Mouse (Mus musculus) lung, postnatal 0 days (tissue): ENCODE measurements at regions not wholly inside any gene's neighbourhood (a gene's known extent, or its start where the extent isn't known, plus 50 kb on each side); places are given as distances from the start of the nearest gene placed in this dataset.

ENCODE experiments used
- ATAC-seq: fragments of 200-750 bp; cut with Nextera tagmentation; 2 replicates; pipeline ENCODE4 v1.8.0; 2017; ENCODE audit warnings: moderate library complexity
- DNase-seq: peaks from one replicate; pipeline ENCODE4 v3.0.0-alpha.2; 2016; ENCODE audit warnings: low spot score
- H3K27ac ChIP-seq: fragments of 300-500 bp; sonication (generic); 2 replicates; pipeline ENCODE4 v1.5.1; 2014; ENCODE audit warnings: antibody characterized with exemption, mild to moderate bottlenecking, low read length, mixed read lengths
- H3K27me3 ChIP-seq: fragments of 300-500 bp; sonication (generic); replicated peaks from 2 replicates; pipeline ENCODE4 v1.6.1; 2014; ENCODE audit warnings: low read length, mixed read lengths; ENCODE audit not compliant: insufficient read depth
- H3K36me3 ChIP-seq: fragments of 300-500 bp; sonication (generic); 2 replicates; pipeline ENCODE4 v1.6.1; 2014; ENCODE audit warnings: low read length, mixed read lengths; ENCODE audit not compliant: insufficient read depth
- H3K4me1 ChIP-seq: fragments of 300-500 bp; sonication (generic); 2 replicates; pipeline ENCODE4 v1.6.1; 2014; ENCODE audit warnings: antibody characterized with exemption, low read depth, low read length, mixed read lengths; ENCODE audit not compliant: insufficient read depth
- H3K4me2 ChIP-seq: fragments of 300-500 bp; sonication (generic); replicated peaks from 2 replicates; pipeline ENCODE4 v1.6.1; 2014; ENCODE audit warnings: low read depth, mild to moderate bottlenecking, low read length, moderate library complexity, mixed read lengths
- H3K4me3 ChIP-seq: fragments of 300-500 bp; sonication (generic); 2 replicates; pipeline ENCODE4 v1.5.1; 2014; ENCODE audit warnings: low read depth, low read length
- H3K9ac ChIP-seq: fragments of 300-500 bp; sonication (generic); replicated peaks from 2 replicates; pipeline ENCODE4 v1.6.1; 2014; ENCODE audit warnings: low read depth, mild to moderate bottlenecking
- H3K9me3 ChIP-seq: fragments of 300-500 bp; sonication (generic); 2 replicates; pipeline ENCODE4 v1.6.1; 2016; ENCODE audit warnings: low read length, mixed read lengths
- CTCF ChIP-seq: IDR thresholded peaks from 2 replicates; pipeline ENCODE4 v1.5.1; 2016; ENCODE audit warnings: antibody characterized with exemption, mild to moderate bottlenecking
- EP300 ChIP-seq: IDR thresholded peaks from 2 replicates; pipeline ENCODE4 v1.6.1; 2016; ENCODE audit warnings: antibody characterized with exemption, mild to moderate bottlenecking, control low read depth
- WGBS: fragments of 180-500 bp; shearing (Covaris S2); extraction: QIAGEN DNeasy Blood & Tissue Kit; methylation state at CpG from one replicate; pipeline ENCODE4 v1.1.7; 2014; 5-methylcytosine and 5-hydroxymethylcytosine counted together

- Histone ChIP-seq H3K4me1 (no peaks in the 10 kb centered on the region), H3K4me2 (no peak overlapping the region), H3K9ac (no peak overlapping the region), H3K4me3 (no peak overlapping the region), H3K27me3 (no peaks in the 10 kb centered on the region), H3K36me3 (no peaks in the 10 kb centered on the region), H3K9me3 (no peaks in the 10 kb centered on the region), H3K27ac (no peak overlapping the region)
- 84% methylated on average over 2 of the region's 2 CpGs for WGBS
- no peak for ATAC-seq
- no peak for DNase-seq
- TF ChIP-seq EP300: no peak
- TF ChIP-seq CTCF: no peak
These were observed 533.4 kb upstream of the Nrp1 start for GRCm38 (mm10) chr8:127825041-127825440.

- Histone ChIP-seq H3K4me3 (no peak overlapping the region), H3K27me3 (no peaks in the 10 kb centered on the region), H3K4me1 (no peaks in the 10 kb centered on the region), H3K36me3 (no peaks in the 10 kb centered on the region), H3K4me2 (no peak overlapping the region), H3K27ac (no peak overlapping the region), H3K9ac (no peak overlapping the region), H3K9me3 (no peaks in the 10 kb centered on the region)
- ATAC-seq (no peak), DNase-seq (no peak)
- WGBS: 53% methylated on average over 5 of the region's 5 CpGs
- TF ChIP-seq EP300 (no peak), CTCF (no peak)
These were observed 530.6 kb upstream of the Nrp1 start for GRCm38 (mm10) chr8:127827826-127828225.

DNA sequence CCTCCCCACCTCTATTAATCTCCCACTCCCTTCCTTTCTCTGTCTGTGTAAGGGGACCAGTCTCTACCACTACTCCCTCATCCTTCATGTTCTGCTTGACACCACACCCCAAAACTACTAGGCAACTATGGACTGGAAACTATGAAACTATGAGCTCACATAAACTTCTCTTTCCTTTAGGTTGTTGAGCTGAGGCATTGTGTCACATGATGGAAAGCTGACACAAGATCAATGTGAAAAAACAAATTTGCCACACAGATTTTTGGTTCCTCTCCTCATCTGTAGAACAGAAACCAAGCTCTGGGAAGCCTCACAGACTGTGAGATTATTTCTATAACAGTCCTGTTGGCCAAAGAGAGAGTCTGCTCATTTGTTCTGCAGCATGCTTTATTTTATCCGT, 528.7 kb upstream of the Nrp1 start:
- no peak overlapping the region for H3K9ac ChIP-seq
- H3K4me2 ChIP-seq: no peak overlapping the region
- DNase-seq (no peak), ATAC-seq (no peak)
- WGBS: 64% methylated on average over 1 of the region's 1 CpGs
- TF ChIP-seq EP300: no peak
- TF ChIP-seq CTCF: no peak
- H3K27me3 ChIP-seq: no peaks in the 10 kb centered on the region
- no peak overlapping the region for H3K27ac ChIP-seq
- H3K4me3 ChIP-seq: no peak overlapping the region
- H3K9me3 ChIP-seq: no peaks in the 10 kb centered on the region
- no peaks in the 10 kb centered on the region for H3K4me1 ChIP-seq
- H3K36me3 ChIP-seq: no peaks in the 10 kb centered on the region

DNA sequence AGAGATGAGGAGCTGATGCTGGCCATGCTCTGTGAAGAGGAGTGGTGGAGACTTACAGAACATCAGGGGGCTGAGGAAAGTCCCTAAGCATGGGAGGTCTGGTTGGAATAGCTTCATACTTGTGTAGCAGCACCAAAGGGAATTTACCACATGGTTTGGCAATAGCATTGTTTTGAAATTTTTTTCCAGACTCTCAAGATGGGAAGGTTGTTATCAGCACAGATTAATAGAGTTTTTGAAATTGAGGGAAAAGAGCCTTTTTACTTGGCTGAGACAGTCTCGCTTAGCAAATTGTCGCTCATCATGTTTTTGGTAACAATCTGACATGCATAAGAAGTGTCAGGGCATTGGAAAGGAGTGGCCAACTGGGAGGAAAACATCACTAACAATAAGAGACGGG, 524.4 kb upstream of the Nrp1 start:
- DNase-seq (peak; percentile 82), ATAC-seq (peak; percentile 71)
- H3K27ac ChIP-seq: no peak overlapping the region
- no peaks in the 10 kb centered on the region for H3K4me1 ChIP-seq
- H3K4me2 ChIP-seq: no peak overlapping the region
- TF ChIP-seq CTCF: no peak
- peak; percentile 41 for TF ChIP-seq EP300
- no peaks in the 10 kb centered on the region for H3K9me3 ChIP-seq
- 62% methylated on average over 3 of the region's 3 CpGs for WGBS
- H3K36me3 ChIP-seq: no peaks in the 10 kb centered on the region
- H3K4me3 ChIP-seq: no peak overlapping the region
- no peak overlapping the region for H3K9ac ChIP-seq
- H3K27me3 ChIP-seq: no peaks in the 10 kb centered on the region

- no peak for ATAC-seq
- WGBS: 70% methylated on average over 6 of the region's 6 CpGs
- Histone ChIP-seq H3K36me3 (no peaks in the 10 kb centered on the region), H3K4me1 (no peaks in the 10 kb centered on the region), H3K9ac (no peak overlapping the region), H3K4me2 (no peak overlapping the region), H3K9me3 (no peaks in the 10 kb centered on the region), H3K27me3 (no peaks in the 10 kb centered on the region), H3K27ac (no peak overlapping the region), H3K4me3 (no peak overlapping the region)
- peak; percentile 32 for DNase-seq
- TF ChIP-seq CTCF (peak; percentile 22; the same call in 1 of the 2 replicates), EP300 (no peak)
These were observed 521.8 kb upstream of the Nrp1 start for GRCm38 (mm10) chr8:127836410-127837206.

GRCm38 (mm10) chr8:127838311-127838710, 520.1 kb upstream of the Nrp1 start:
- DNase-seq (peak; percentile 36), ATAC-seq (peak; percentile 17; the same call in 1 of the 2 replicates)
- no peak overlapping the region for H3K4me2 ChIP-seq
- no peaks in the 10 kb centered on the region for H3K27me3 ChIP-seq
- no peak overlapping the region for H3K27ac ChIP-seq
- no peak overlapping the region for H3K4me3 ChIP-seq
- TF ChIP-seq EP300 (no peak), CTCF (no peak)
- no peaks in the 10 kb centered on the region for H3K4me1 ChIP-seq
- no peak overlapping the region for H3K9ac ChIP-seq
- no peaks in the 10 kb centered on the region for H3K9me3 ChIP-seq
- H3K36me3 ChIP-seq: no peaks in the 10 kb centered on the region
